Mouse (Mus musculus): ENCODE results near the gene Hectd4. TPM values are rescaled to one million over a fixed set of nuclear protein-coding genes. Genes with fewer than 3 reads are reported as not detected.
"Not testable (repeated sequence)": the region's sequence is repeated elsewhere in the genome, so short reads cannot be mapped to it uniquely, and the experiment has no call there.

Hectd4 gene
- polyA plus RNA-seq, 1 experiment from 2014 or later, result 26.5 TPM

- H3K9ac ChIP-seq, result no peak overlapping the region
- peaks cover 87% of the 10 kb centered on the region for H3K36me3 ChIP-seq (replicated peaks)
- H3K4me1 ChIP-seq, result no peaks in the 10 kb centered on the region
- no peaks in the 10 kb centered on the region for H3K9me3 ChIP-seq
- H3K4me2 ChIP-seq, result no peak overlapping the region
- no peak overlapping the region for H3K4me3 ChIP-seq
- no peaks in the 10 kb centered on the region for H3K27me3 ChIP-seq (replicated peaks)
- ATAC-seq (replicated peaks), result no peak
- H3K27ac ChIP-seq, result no peak overlapping the region
- WGBS, result 67% methylated on average over 7 of the region's 7 CpGs
Measured at GRCm38 (mm10) chr5:121340965-121341473, 121.0 kb downstream of the Hectd4 start.

- Histone ChIP-seq H3K4me3 (no peak overlapping the region), H3K9me3 (no peaks in the 10 kb centered on the region), H3K4me1 (no peaks in the 10 kb centered on the region), H3K9ac (no peak overlapping the region), H3K4me2 (no peak overlapping the region), H3K27me3 (replicated peaks) (no peaks in the 10 kb centered on the region), H3K27ac (no peak overlapping the region), H3K36me3 (replicated peaks) (peaks cover 84% of the 10 kb centered on the region)
- WGBS, result 93% methylated on average over 11 of the region's 11 CpGs
- no peak for ATAC-seq (replicated peaks)
Measured at GRCm38 (mm10) chr5:121342490-121342889, 122.5 kb downstream of the Hectd4 start.

GRCm38 (mm10) chr5:121343997-121344396, 124.0 kb downstream of the Hectd4 start:
- Histone ChIP-seq H3K27ac (no peak overlapping the region), H3K36me3 (replicated peaks) (peaks cover 81% of the 10 kb centered on the region), H3K27me3 (replicated peaks) (no peaks in the 10 kb centered on the region), H3K4me3 (no peak overlapping the region), H3K4me1 (no peaks in the 10 kb centered on the region), H3K9ac (no peak overlapping the region), H3K4me2 (no peak overlapping the region), H3K9me3 (no peaks in the 10 kb centered on the region)
- 97% methylated on average over 8 of the region's 8 CpGs for WGBS
- ATAC-seq (replicated peaks), result no peak

- Histone ChIP-seq H3K4me3 (no peak overlapping the region), H3K9me3 (no peaks in the 10 kb centered on the region), H3K36me3 (replicated peaks) (peaks cover 80% of the 10 kb centered on the region), H3K27ac (no peak overlapping the region), H3K9ac (no peak overlapping the region), H3K4me2 (no peak overlapping the region), H3K27me3 (replicated peaks) (no peaks in the 10 kb centered on the region), H3K4me1 (no peaks in the 10 kb centered on the region)
- ATAC-seq (replicated peaks), result no peak
- 77% methylated on average over 9 of the region's 9 CpGs for WGBS
Measured at GRCm38 (mm10) chr5:121359229-121359628, 139.2 kb downstream of the Hectd4 start.

GRCm38 (mm10) chr5:121361696-121362095, 141.7 kb downstream of the Hectd4 start:
- Histone ChIP-seq H3K36me3 (replicated peaks) (peaks cover 74% of the 10 kb centered on the region), H3K4me2 (no peak overlapping the region), H3K27ac (no peak overlapping the region), H3K9ac (no peak overlapping the region), H3K9me3 (no peaks in the 10 kb centered on the region), H3K27me3 (replicated peaks) (no peaks in the 10 kb centered on the region), H3K4me1 (no peaks in the 10 kb centered on the region), H3K4me3 (no peak overlapping the region)
- 93% methylated on average over 5 of the region's 5 CpGs for WGBS
- ATAC-seq (replicated peaks), result no peak

GRCm38 (mm10) chr5:121363441-121363840, 143.4 kb downstream of the Hectd4 start:
- no peak for ATAC-seq (replicated peaks)
- no peaks in the 10 kb centered on the region for H3K27me3 ChIP-seq (replicated peaks)
- no peaks in the 10 kb centered on the region for H3K9me3 ChIP-seq
- WGBS, result 91% methylated on average over 7 of the region's 7 CpGs
- no peaks in the 10 kb centered on the region for H3K4me1 ChIP-seq
- H3K4me3 ChIP-seq, result no peak overlapping the region
- H3K36me3 ChIP-seq (replicated peaks), result peaks cover 75% of the 10 kb centered on the region
- H3K4me2 ChIP-seq, result no peak overlapping the region
- no peak overlapping the region for H3K27ac ChIP-seq
- H3K9ac ChIP-seq, result no peak overlapping the region

GRCm38 (mm10) chr5:121366449-121367225, 146.6 kb downstream of the Hectd4 start:
- Histone ChIP-seq H3K4me2 (no peak overlapping the region), H3K4me1 (no peaks in the 10 kb centered on the region), H3K9me3 (no peaks in the 10 kb centered on the region), H3K9ac (no peak overlapping the region), H3K4me3 (no peak overlapping the region), H3K27ac (no peak overlapping the region), H3K36me3 (replicated peaks) (peaks cover 58% of the 10 kb centered on the region), H3K27me3 (replicated peaks) (no peaks in the 10 kb centered on the region)
- WGBS, result 72% methylated on average over 16 of the region's 16 CpGs
- ATAC-seq (replicated peaks), result no peak

- Histone ChIP-seq H3K27me3 (replicated peaks) (no peaks in the 10 kb centered on the region), H3K9ac (no peak overlapping the region), H3K9me3 (no peaks in the 10 kb centered on the region), H3K4me3 (no peak overlapping the region), H3K4me1 (no peaks in the 10 kb centered on the region), H3K36me3 (replicated peaks) (peaks cover 63% of the 10 kb centered on the region), H3K27ac (no peak overlapping the region), H3K4me2 (no peak overlapping the region)
- WGBS, result 86% methylated on average over 4 of the region's 4 CpGs
- no peak for ATAC-seq (replicated peaks)
Measured at GRCm38 (mm10) chr5:121367255-121367654, 147.2 kb downstream of the Hectd4 start.

GRCm38 (mm10) chr5:121371712-121372111, 151.7 kb downstream of the Hectd4 start:
- Histone ChIP-seq H3K36me3 (replicated peaks) (peaks cover 70% of the 10 kb centered on the region), H3K9me3 (no peaks in the 10 kb centered on the region)
- 89% methylated on average over 6 of the region's 6 CpGs for WGBS

GRCm38 (mm10) chr5:121374790-121375189, 154.8 kb downstream of the Hectd4 start:
- no peak for ATAC-seq (replicated peaks)
- Histone ChIP-seq H3K4me1 (no peaks in the 10 kb centered on the region), H3K36me3 (replicated peaks) (peaks cover 73% of the 10 kb centered on the region), H3K4me2 (no peak overlapping the region), H3K27ac (no peak overlapping the region), H3K9ac (no peak overlapping the region), H3K27me3 (replicated peaks) (no peaks in the 10 kb centered on the region), H3K9me3 (no peaks in the 10 kb centered on the region), H3K4me3 (no peak overlapping the region)
- WGBS, result 90% methylated on average over 3 of the region's 3 CpGs

More at GRCm38 (mm10) chr5:121371712-121372111, 151.7 kb downstream of the Hectd4 start:
- ATAC-seq (replicated peaks), result no peak
- no peak overlapping the region for H3K27ac ChIP-seq
- H3K4me1 ChIP-seq, result no peaks in the 10 kb centered on the region
- no peaks in the 10 kb centered on the region for H3K27me3 ChIP-seq (replicated peaks)
- H3K9ac ChIP-seq, result no peak overlapping the region
- no peak overlapping the region for H3K4me3 ChIP-seq
- no peak overlapping the region for H3K4me2 ChIP-seq

- H3K4me3 ChIP-seq, result not testable (repeated sequence)
Measured at GRCm38 (mm10) chr5:121376972-121377371, 157.0 kb downstream of the Hectd4 start.

GRCm38 (mm10) chr5:121378678-121379256, 158.7 kb downstream of the Hectd4 start:
- Histone ChIP-seq H3K36me3 (replicated peaks) (peaks cover 57% of the 10 kb centered on the region), H3K9ac (no peak overlapping the region), H3K4me2 (no peak overlapping the region), H3K9me3 (no peaks in the 10 kb centered on the region), H3K4me1 (peaks cover 17% of the 10 kb centered on the region), H3K27me3 (replicated peaks) (no peaks in the 10 kb centered on the region), H3K27ac (no peak overlapping the region), H3K4me3 (no peak overlapping the region)
- ATAC-seq (replicated peaks), result no peak
- 93% methylated on average over 13 of the region's 13 CpGs for WGBS

More at GRCm38 (mm10) chr5:121376972-121377371, 157.0 kb downstream of the Hectd4 start:
- WGBS, result 79% methylated on average over 5 of the region's 5 CpGs
- not testable (repeated sequence) for H3K27me3 ChIP-seq (replicated peaks); H3K27ac ChIP-seq; H3K9ac ChIP-seq; ATAC-seq (replicated peaks); H3K4me1 ChIP-seq; H3K9me3 ChIP-seq; H3K4me2 ChIP-seq
- peaks cover 74% of the 10 kb centered on the region for H3K36me3 ChIP-seq (replicated peaks)

Data from midbrain, embryonic 15.5 days (tissue).